Mouse (Mus musculus) cerebellum, adult 2 months (tissue): Measurements from ENCODE around the gene Ube2e2.

Source experiments
- CTCF ChIP-seq: fragments of 200-500 bp; IDR thresholded peaks from 2 replicates; pipeline ENCODE4 v1.5.1; 2011; ENCODE audit warnings: low read depth, mild to moderate bottlenecking, control low read depth, low read length, moderate library complexity, borderline replicate concordance; ENCODE audit not compliant: insufficient read depth
- POLR2A ChIP-seq: fragments of 200-500 bp; IDR thresholded peaks from 2 replicates; pipeline ENCODE4 v1.6.1; 2011; ENCODE audit warnings: low read length, control low read depth, borderline replicate concordance; ENCODE audit not compliant: insufficient read depth

- TF ChIP-seq POLR2A (no peak), CTCF (no peak)
Measured at GRCm38 (mm10) chr14:18547541-18547940, 346.5 kb downstream of the Ube2e2 start.
